Mouse (Mus musculus): ENCODE data around the gene Sugct.

- TF ChIP-seq POLR2A (IDR thresholded peaks at IDR 0.05; ENCODE audit: low read depth, low read length) (no peak), CTCF (IDR thresholded peaks at IDR 0.05; ENCODE audit: extremely low read depth, insufficient read depth, insufficient read length, insufficient replicate concordance) (no peak)
Measured at GRCm38 (mm10) chr13:17717357-17717756, 22.0 kb upstream of the Sugct start.

Measured in spleen, adult 2 months (tissue).